Mouse (Mus musculus): ENCODE measurements around the gene Gm43552. TPM values are rescaled to one million over a fixed set of nuclear protein-coding genes. Genes with fewer than 3 reads are reported as not detected.

Gm43552 gene
- polyA plus RNA-seq (2012; ENCODE audit: low replicate concordance) = 3.4 and 11.1 TPM in 2 replicates

GRCm38 (mm10) chr5:65492716-65493531 is at the start of gene Gm43552:
Gene Gm43552, minus strand, starts transcription at chr5:65492833.

GRCm38 (mm10) chr5:65536751-65537419 is 44.3 kb upstream of the Gm43552 start, which contains the start of the genes Smim14 and Ube2k:
Gene Smim14, minus strand, starts transcription at chr5:65537184.
Gene Ube2k, plus strand, starts transcription at chr5:65537233.

GRCm38 (mm10) chr5:65435806-65436561 is 56.6 kb downstream of the Gm43552 start, which contains the start of gene Ugdh:
Gene Ugdh, minus strand, starts transcription at chr5:65435949.

GRCm38 (mm10) chr5:65390648-65391644 is 101.7 kb downstream of the Gm43552 start, which contains the start of the genes Rpl9 and Lias:
Gene Rpl9, minus strand, starts transcription at chr5:65391444.
Gene Lias, plus strand, starts transcription at chr5:65391497.

Other genes starting within 250 kb of the Gm43552 start
- gene Rfc1, start 157.2 kb downstream of the Gm43552 start, polyA plus RNA-seq (2012; ENCODE audit: low replicate concordance) = 7.1 and 17.5 TPM in 2 replicates
- gene Klb, start 144.5 kb downstream of the Gm43552 start, polyA plus RNA-seq (2012; ENCODE audit: low replicate concordance) = not detected in 2 replicates
- 20.8 and 49.2 TPM in 2 replicates for gene Rpl9, start 101.4 kb downstream of the Gm43552 start, polyA plus RNA-seq (2012; ENCODE audit: low replicate concordance)
- gene Lias, start 101.3 kb downstream of the Gm43552 start, polyA plus RNA-seq (2012; ENCODE audit: low replicate concordance) = 2.1 and 3.8 TPM in 2 replicates
- 2.0 and 4.7 TPM in 2 replicates for gene Ugdh, start 56.9 kb downstream of the Gm43552 start, polyA plus RNA-seq (2012; ENCODE audit: low replicate concordance)
- gene Smim14, start 44.4 kb upstream of the Gm43552 start, polyA plus RNA-seq (2012; ENCODE audit: low replicate concordance) = 5.7 and 22.9 TPM in 2 replicates
- 43.2 and 87.3 TPM in 2 replicates for gene Ube2k, start 44.4 kb upstream of the Gm43552 start, polyA plus RNA-seq (2012; ENCODE audit: low replicate concordance)
- gene Pds5a, start 205.4 kb upstream of the Gm43552 start, polyA plus RNA-seq (2012; ENCODE audit: low replicate concordance) = 22.6 and 26.5 TPM in 2 replicates